Mouse (Mus musculus): ENCODE results near the gene Cyp2a12. TPM values are rescaled to one million over a fixed set of nuclear protein-coding genes. Genes with fewer than 3 reads are reported as not detected.

Cyp2a12 gene
- not detected for polyA plus RNA-seq (2017; shearing (Covaris generic))

GRCm38 (mm10) chr7:27028789-27029188, at the start of gene Cyp2a12:
Gene Cyp2a12, plus strand, starts transcription at chr7:27029081.

Other genes starting within 250 kb of the Cyp2a12 start
- gene Cyp2g1, start 220.2 kb upstream of the Cyp2a12 start, polyA plus RNA-seq (2017; shearing (Covaris generic)) = not detected
- not detected for gene Cyp2a5, start 193.8 kb upstream of the Cyp2a12 start, polyA plus RNA-seq (2017; shearing (Covaris generic))
- gene Cyp2a22, start 89.7 kb upstream of the Cyp2a12 start, polyA plus RNA-seq (2017; shearing (Covaris generic)) = not detected
- not detected for gene Cyp2f2, start 90.8 kb downstream of the Cyp2a12 start, polyA plus RNA-seq (2017; shearing (Covaris generic))
- gene Cyp2t4, start 124.6 kb downstream of the Cyp2a12 start, polyA plus RNA-seq (2017; shearing (Covaris generic)) = not detected
- 82.5 TPM for gene Egln2, start 137.7 kb downstream of the Cyp2a12 start, polyA plus RNA-seq (2017; shearing (Covaris generic))
- gene Rab4b, start 149.8 kb downstream of the Cyp2a12 start, polyA plus RNA-seq (2017; shearing (Covaris generic)) = 171 TPM
- 0.52 TPM for gene Gm21983, start 152.0 kb downstream of the Cyp2a12 start, polyA plus RNA-seq (2017; shearing (Covaris generic))
- not detected for gene Mia, start 152.1 kb downstream of the Cyp2a12 start, polyA plus RNA-seq (2017; shearing (Covaris generic))
- gene BC024978, start 166.7 kb downstream of the Cyp2a12 start, polyA plus RNA-seq (2017; shearing (Covaris generic)) = 1.8 TPM
- gene Snrpa, start 167.2 kb downstream of the Cyp2a12 start, polyA plus RNA-seq (2017; shearing (Covaris generic)) = 118 TPM
- 3.1 TPM for gene Itpkc, start 199.6 kb downstream of the Cyp2a12 start, polyA plus RNA-seq (2017; shearing (Covaris generic))
- gene Coq8b, start 203.9 kb downstream of the Cyp2a12 start, polyA plus RNA-seq (2017; shearing (Covaris generic)) = 29.0 TPM
- 0.29 TPM for gene Numbl, start 229.4 kb downstream of the Cyp2a12 start, polyA plus RNA-seq (2017; shearing (Covaris generic))